Mouse (Mus musculus) CH12.LX (cell line): ENCODE results near the gene Mettl11b.

ENCODE experiments used
- CHD2 ChIP-seq: IDR thresholded peaks from 2 replicates; pipeline ENCODE4 v1.6.1; 2011; ENCODE audit warnings: low read length, improper control_type of control experiment
- CTCF ChIP-seq, 2 experiments: IDR thresholded peaks in 1 of 2; conservative IDR thresholded peaks in 1 of 2; 2 replicates each; pipeline ENCODE4 v1.5.1; 2011 to 2012; ENCODE audit warnings: low read depth in 2 of 2, low read length in 2 of 2, improper control_type of control experiment in 1 of 2, inconsistent platforms in 1 of 2, mild to moderate bottlenecking in 1 of 2, moderate library complexity in 1 of 2
- HCFC1 ChIP-seq: IDR thresholded peaks from 2 replicates; pipeline ENCODE4 v1.6.1; 2012; ENCODE audit warnings: low read depth, mild to moderate bottlenecking, inconsistent platforms, low read length, improper control_type of control experiment
- JUND ChIP-seq: conservative IDR thresholded peaks from 2 replicates; pipeline ENCODE4 v1.6.1; 2011; ENCODE audit warnings: low read depth, low read length, improper control_type of control experiment
- MEF2A ChIP-seq: IDR thresholded peaks from 2 replicates; pipeline ENCODE4 v1.6.1; 2014; ENCODE audit warnings: low read depth, mild to moderate bottlenecking, inconsistent platforms, low read length, improper control_type of control experiment, borderline replicate concordance
- MYC ChIP-seq: IDR thresholded peaks from 2 replicates; pipeline ENCODE4 v1.6.1; 2011; ENCODE audit warnings: low read depth, mild to moderate bottlenecking, improper control_type of control experiment, low read length
- NRF1 ChIP-seq: IDR thresholded peaks from 2 replicates; pipeline ENCODE4 v1.6.1; 2014; ENCODE audit warnings: low read depth, mild to moderate bottlenecking, inconsistent platforms, low read length, improper control_type of control experiment, moderate library complexity

- no peak for TF ChIP-seq MYC
- TF ChIP-seq CHD2: no peak
- TF ChIP-seq MEF2A: no peak
- no peak for TF ChIP-seq CTCF (conservative IDR thresholded peaks at IDR 0.05 in 1 of 2, IDR thresholded peaks at IDR 0.05 in 1 of 2; ENCODE audit: low read depth in 2 of 2, low read length in 2 of 2)
- TF ChIP-seq HCFC1: no peak
- no peak for TF ChIP-seq JUND
- TF ChIP-seq NRF1: no peak
Observed at GRCm38 (mm10) chr1:163699702-163700101, 25.3 kb downstream of the Mettl11b start.
